In the genomic region with DNA sequence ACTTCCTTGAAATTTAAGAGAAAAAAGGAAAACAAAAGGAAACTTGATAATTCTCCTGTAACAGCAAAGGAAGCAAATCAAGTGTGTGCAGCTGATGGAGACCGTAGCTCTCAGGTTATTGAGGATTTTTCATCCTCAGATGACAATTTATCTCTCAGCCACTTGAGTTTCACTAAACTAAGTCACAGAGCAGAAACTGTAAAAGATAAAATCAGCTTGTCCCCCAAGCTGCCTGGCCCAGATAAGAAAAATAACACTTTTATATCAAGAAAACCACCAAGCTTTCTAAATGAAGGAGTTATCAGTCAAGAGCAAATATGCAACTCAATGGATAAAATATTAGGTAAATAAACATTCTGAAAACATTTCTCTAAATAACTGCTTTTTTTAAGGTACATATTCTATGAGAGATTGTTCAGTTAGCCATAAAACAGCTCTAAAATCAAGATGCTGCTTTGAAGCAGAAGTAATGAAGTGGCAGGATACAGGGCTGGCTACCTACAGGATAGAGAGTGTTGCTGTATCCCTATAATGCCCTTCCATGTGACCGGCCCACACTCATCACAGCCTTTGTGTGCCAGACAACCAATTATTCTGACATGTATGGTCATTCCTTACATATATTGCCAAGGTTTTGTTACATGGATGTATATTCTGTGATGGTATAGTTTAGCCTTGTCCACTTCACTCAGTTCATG, we compare ENCODE assay signal across 28 mouse cellular contexts. TPM values are rescaled to one million over a fixed set of nuclear protein-coding genes. Genes with fewer than 3 reads are reported as not detected.
A peak's percentile ranks its signal among the peaks of the same experiment; 100 is the strongest.
DNase-seq lines count a peak whose midpoint lies in the region; ATAC-seq and TF ChIP-seq lines count a peak whose summit lies in the region.
"Had no signal": no experiment of that assay in that cellular context is flagged by ENCODE, and none has a peak within 500 bp of the region (broad histone marks: within the 10 kb centered on the region; RNA-seq: fewer than 3 reads in every experiment).

No protein-coding gene starts in this region.

- peaks cover 8% of the 10 kb centered on the region; the same call in 1 of the 2 replicates for H3K36me3 ChIP-seq in liver, embryonic 13.5 days
- peaks cover 4% of the 10 kb centered on the region for H3K36me3 ChIP-seq in liver, embryonic 11.5 days (ENCODE audit: control insufficient read depth, insufficient read depth, low read length)
- H3K36me3 ChIP-seq in liver, postnatal 0 days (replicated peaks; ENCODE audit: insufficient read depth, low read length): peaks cover 24% of the 10 kb centered on the region
- H3K36me3 ChIP-seq: stomach, embryonic 15.5 days had no signal

- no peaks in the 10 kb centered on the region for H3K9me3 ChIP-seq in liver, embryonic 13.5 days (replicated peaks)
- no peaks in the 10 kb centered on the region for H3K9me3 ChIP-seq in liver, embryonic 11.5 days (ENCODE audit: control insufficient read depth, low read length)
- no peaks in the 10 kb centered on the region for H3K9me3 ChIP-seq in liver, postnatal 0 days (ENCODE audit: low read length)
- H3K9me3 ChIP-seq: embryonic facial prominence, embryonic 10.5 days; embryonic facial prominence, embryonic 15.5 days; kidney, embryonic 15.5 days; stomach, embryonic 15.5 days had no signal

- no peak overlapping the region for H3K4me3 ChIP-seq in liver, embryonic 13.5 days (replicated peaks)
- no peak overlapping the region for H3K4me3 ChIP-seq in liver, embryonic 11.5 days (ENCODE audit: low read depth, low read length)
- H3K4me3 ChIP-seq in liver, postnatal 0 days (ENCODE audit: low read depth, low read length): no peak overlapping the region
- H3K4me3 ChIP-seq: embryonic facial prominence, embryonic 10.5 days; embryonic facial prominence, embryonic 15.5 days; kidney, embryonic 15.5 days; stomach, embryonic 15.5 days had no signal

- no peak for DNase-seq in liver, embryonic 13.5 days
- DNase-seq in liver, embryonic 11.5 days (ENCODE audit: low spot score): no peak
- DNase-seq in liver, postnatal 0 days: no peak
- no peak for DNase-seq in heart, postnatal 10 days
- DNase-seq in kidney, adult 8-10 months: no peak
- DNase-seq in lung, postnatal 10 days: no peak
- DNase-seq: adrenal gland, postnatal 10 days; cerebellum, adult 11-12 months; cerebellum, postnatal 14 days; gastrocnemius, postnatal 25 days; heart, adult 11 months; heart, postnatal 4 days; kidney, adult 11 months; kidney, postnatal 25 days; lung, postnatal 4 days; midbrain, embryonic 14.5 days; retina, postnatal 1 day; right cerebral cortex, postnatal 14 days; thymus, postnatal 25 days had no signal

- H3K27me3 ChIP-seq in liver, embryonic 13.5 days: no peaks in the 10 kb centered on the region
- H3K27me3 ChIP-seq in liver, embryonic 11.5 days (replicated peaks; ENCODE audit: control insufficient read depth, insufficient read depth, low read length): no peaks in the 10 kb centered on the region
- no peaks in the 10 kb centered on the region for H3K27me3 ChIP-seq in liver, postnatal 0 days (ENCODE audit: insufficient read depth, low read length)
- H3K27me3 ChIP-seq: embryonic facial prominence, embryonic 15.5 days; kidney, embryonic 15.5 days; stomach, embryonic 15.5 days had no signal

- peak overlapping the region; percentile 65; the same call in 1 of the 2 replicates for H3K27ac ChIP-seq in liver, embryonic 13.5 days
- no peak overlapping the region for H3K27ac ChIP-seq in liver, embryonic 11.5 days (ENCODE audit: low read depth, low read length)
- H3K27ac ChIP-seq in liver, postnatal 0 days (ENCODE audit: low read depth): no peak overlapping the region
- H3K27ac ChIP-seq: embryonic facial prominence, embryonic 10.5 days; embryonic facial prominence, embryonic 15.5 days; hindbrain, embryonic 14.5 days; kidney, embryonic 15.5 days; stomach, embryonic 15.5 days had no signal

- peak; percentile 65; the same call in 1 of the 2 replicates for ATAC-seq in liver, embryonic 13.5 days (ENCODE audit: low read depth)
- ATAC-seq in liver, embryonic 11.5 days (replicated peaks; ENCODE audit: low FRiP score): no peak
- ATAC-seq in erythroblast, adult 5-6 weeks (replicated peaks; ENCODE audit: low FRiP score, poor library complexity, severe bottlenecking): peak; percentile 48
- ATAC-seq in liver, postnatal 0 days: no peak
- ATAC-seq: CD4-positive, CD25-positive, alpha-beta regulatory T cell, adult 4 months; forebrain, embryonic 14.5 days had no signal

- no peak overlapping the region for H3K9ac ChIP-seq in liver, embryonic 13.5 days
- no peak overlapping the region for H3K9ac ChIP-seq in liver, embryonic 11.5 days (ENCODE audit: low read depth, low read length)
- H3K9ac ChIP-seq in liver, postnatal 0 days (replicated peaks): no peak overlapping the region
- H3K9ac ChIP-seq: embryonic facial prominence, embryonic 15.5 days; hindbrain, embryonic 14.5 days; kidney, embryonic 15.5 days; stomach, embryonic 15.5 days had no signal

- WGBS in liver, embryonic 13.5 days (ENCODE audit: insufficient replicate concordance): 52% methylated on average over 2 of the region's 2 CpGs
- WGBS in liver, embryonic 11.5 days: 85% methylated on average over 2 of the region's 2 CpGs
- WGBS in liver, postnatal 0 days (ENCODE audit: insufficient replicate concordance): 69% methylated on average over 2 of the region's 2 CpGs

- no peak for TF ChIP-seq CTCF in liver, postnatal 0 days (IDR thresholded peaks at IDR 0.05; ENCODE audit: low read depth)

- intact Hi-C loops in heart, postnatal 10 days (cut with DNase I): no loop called here

- H3K4me2 ChIP-seq in liver, embryonic 13.5 days: no peak overlapping the region
- H3K4me2 ChIP-seq in liver, embryonic 11.5 days: no peak overlapping the region
- H3K4me2 ChIP-seq in liver, postnatal 0 days (ENCODE audit: low read depth, low read length): no peak overlapping the region
- H3K4me2 ChIP-seq: embryonic facial prominence, embryonic 15.5 days; heart, embryonic 11.5 days; hindbrain, embryonic 14.5 days; kidney, embryonic 15.5 days; stomach, embryonic 15.5 days had no signal

- peak; percentile 94 for TF ChIP-seq EP300 in liver, postnatal 0 days (IDR thresholded peaks at IDR 0.05; ENCODE audit: low read depth)

- peaks cover 17% of the 10 kb centered on the region for H3K4me1 ChIP-seq in liver, embryonic 13.5 days (replicated peaks)
- 0 out of 2 replicates have a peak, but pooled peaks cover 2% of the 10 kb centered on the region for H3K4me1 ChIP-seq in liver, embryonic 11.5 days (replicated peaks; ENCODE audit: control insufficient read depth, insufficient read depth, low read length)
- no peaks in the 10 kb centered on the region for H3K4me1 ChIP-seq in liver, postnatal 0 days (ENCODE audit: insufficient read depth)
- H3K4me1 ChIP-seq: embryonic facial prominence, embryonic 10.5 days; embryonic facial prominence, embryonic 15.5 days; kidney, embryonic 15.5 days; stomach, embryonic 15.5 days had no signal

RNA-seq across cellular contexts. Expression of gene Ercc6l2, which starts 57.7 kb away (rescaled TPM):
- 8.4 and 12.0 TPM in 2 replicates for polyA plus RNA-seq in liver, embryonic 13.5 days (2015; fragmentation: Nextera tagmentation; extraction: Ambion mirVana)
- polyA plus RNA-seq in liver, embryonic 11.5 days (2014; fragmentation: Nextera tagmentation; extraction: Ambion mirVana): 18.0 and 21.4 TPM in 2 replicates
- total RNA-seq in erythroblast, adult 5-6 weeks (2015; ENCODE audit: low replicate concordance): 21.7 and 22.5 TPM in 2 replicates
- total RNA-seq in erythroblast, adult 5-6 weeks (2017; ENCODE audit: low replicate concordance): 19.5 and 20.2 TPM in 2 replicates
- polyA plus RNA-seq in liver, postnatal 0 days (2015; fragmentation: Nextera tagmentation; extraction: Ambion mirVana): 4.6 and 5.5 TPM in 2 replicates
- 10 to 100 TPM; 12.8 to 13.5 TPM for total RNA-seq in heart, postnatal 10 days (2021)

Comparison
In these comparisons a context has a peak if more than half of its experiments do, and no peak if none do; other contexts are left out.
1. ATAC-seq: peak in liver, embryonic 13.5 days (single experiment) and erythroblast, adult 5-6 weeks (single experiment); none in liver, embryonic 11.5 days (single experiment) and liver, postnatal 0 days (single experiment).